Mouse (Mus musculus): ENCODE measurements around the gene Gusb.
"Not testable (repeated sequence)": the region's sequence is repeated elsewhere in the genome, so short reads cannot be mapped to it uniquely, and the experiment has no call there.

The Gusb gene

GRCm38 (mm10) chr5:129977768-129978167, 25.1 kb downstream of the Gusb start:
- in situ Hi-C loops (cut with MboI), result loop anchor here (25.0 kb wide), 1 partner anchor 885 kb away; no protein-coding TSS in a partner anchor

- in situ Hi-C loops (cut with MboI), result loop anchor here (25.0 kb wide), 1 partner anchor 887 kb away; no protein-coding TSS in a partner anchor
These were observed 28.0 kb downstream of the Gusb start for GRCm38 (mm10) chr5:129974866-129975311.

- in situ Hi-C loops (cut with MboI), result no loop called here
These were observed 28.5 kb downstream of the Gusb start for GRCm38 (mm10) chr5:129974354-129974753.

DNA sequence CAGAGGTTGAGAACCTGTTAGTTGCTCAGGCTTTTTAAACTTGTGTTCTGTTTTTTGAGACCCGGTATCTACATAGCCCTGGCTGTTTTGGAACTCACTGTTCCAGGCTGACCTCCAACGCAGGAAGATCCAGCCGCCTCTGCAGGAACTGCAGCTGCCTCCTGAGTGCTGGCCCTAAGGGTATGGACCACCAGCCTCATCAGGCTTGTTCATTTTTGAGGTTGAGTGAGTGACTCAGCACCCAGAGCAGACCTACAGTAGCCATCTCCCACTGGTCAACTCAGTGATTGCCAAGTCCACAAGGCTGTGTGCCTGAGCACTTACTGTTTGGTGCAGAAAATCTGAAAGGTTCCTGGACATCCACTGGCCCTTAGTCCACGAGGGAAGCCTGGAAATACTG, 31.4 kb downstream of the Gusb start:
- in situ Hi-C loops (cut with MboI), result no loop called here

- in situ Hi-C loops (cut with MboI), result no loop called here
These were observed 34.4 kb downstream of the Gusb start for GRCm38 (mm10) chr5:129968417-129968816.

DNA sequence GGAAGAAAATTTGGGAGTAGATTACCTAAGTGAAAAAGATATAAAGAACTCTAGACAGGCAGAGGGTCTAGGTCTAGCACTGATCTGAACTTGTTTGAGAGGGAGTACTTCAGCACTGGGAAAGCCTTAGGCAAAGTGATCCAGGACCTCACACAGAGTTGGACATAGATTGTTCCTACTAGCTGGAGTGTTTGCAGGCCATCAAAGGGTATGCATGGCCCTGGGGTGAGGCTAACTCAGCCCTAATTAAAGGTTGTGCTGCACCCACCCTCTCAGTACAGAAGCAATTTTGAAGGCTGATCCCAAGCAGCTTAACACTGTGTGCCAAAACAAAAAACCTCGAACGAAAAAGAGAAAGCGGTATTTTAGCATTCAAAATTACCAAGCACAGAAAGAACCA, 36.4 kb downstream of the Gusb start:
- in situ Hi-C loops (cut with MboI), result no loop called here

- in situ Hi-C loops (cut with MboI), result no loop called here
These were observed 39.6 kb downstream of the Gusb start for GRCm38 (mm10) chr5:129963224-129963623.

- in situ Hi-C loops (cut with MboI), result no loop called here
These were observed 47.1 kb downstream of the Gusb start for GRCm38 (mm10) chr5:129955792-129956191.

DNA sequence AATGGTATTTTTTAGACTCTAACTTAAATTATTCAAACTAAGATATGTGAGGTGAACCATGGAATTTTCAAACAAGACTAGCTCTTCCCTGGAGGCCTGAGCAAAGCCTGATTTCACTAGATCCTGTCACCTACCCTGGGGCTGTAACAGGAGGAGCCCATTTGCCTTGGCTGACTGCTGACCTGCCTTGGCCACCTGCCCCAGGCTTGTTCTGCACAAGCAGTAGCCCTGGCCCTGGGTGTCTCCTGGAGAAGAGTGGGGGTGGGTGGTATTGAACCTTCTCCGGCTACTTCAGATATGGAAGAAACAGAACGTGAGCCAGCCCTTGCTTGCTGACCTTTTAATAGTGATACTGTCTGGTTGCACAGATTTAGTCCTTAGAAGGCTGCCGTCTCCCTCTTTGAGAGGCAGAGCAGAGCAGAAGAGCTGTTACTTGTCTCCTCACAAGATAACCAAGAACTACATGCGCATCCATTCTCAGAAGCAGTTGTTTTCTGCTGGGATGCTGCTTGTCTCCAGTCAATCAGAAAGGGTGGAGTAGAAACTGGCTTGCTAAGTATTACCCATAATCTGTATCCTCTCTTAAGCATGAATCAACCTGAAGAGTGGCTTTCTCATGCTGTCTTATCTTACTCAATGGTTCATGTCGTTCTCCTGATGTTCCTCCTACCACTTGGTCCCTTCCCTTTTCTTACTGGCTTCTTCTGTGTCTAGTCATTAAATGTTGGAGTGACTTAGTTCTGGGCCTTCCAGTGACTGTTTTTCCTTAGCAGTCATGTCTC, 48.2 kb downstream of the Gusb start:
- in situ Hi-C loops (cut with MboI), result no loop called here

- in situ Hi-C loops (cut with MboI), result no loop called here
These were observed 50.7 kb downstream of the Gusb start for GRCm38 (mm10) chr5:129952143-129952542.

GRCm38 (mm10) chr5:129947528-129948033, 55.3 kb downstream of the Gusb start:
- in situ Hi-C loops (cut with MboI), result no loop called here

DNA sequence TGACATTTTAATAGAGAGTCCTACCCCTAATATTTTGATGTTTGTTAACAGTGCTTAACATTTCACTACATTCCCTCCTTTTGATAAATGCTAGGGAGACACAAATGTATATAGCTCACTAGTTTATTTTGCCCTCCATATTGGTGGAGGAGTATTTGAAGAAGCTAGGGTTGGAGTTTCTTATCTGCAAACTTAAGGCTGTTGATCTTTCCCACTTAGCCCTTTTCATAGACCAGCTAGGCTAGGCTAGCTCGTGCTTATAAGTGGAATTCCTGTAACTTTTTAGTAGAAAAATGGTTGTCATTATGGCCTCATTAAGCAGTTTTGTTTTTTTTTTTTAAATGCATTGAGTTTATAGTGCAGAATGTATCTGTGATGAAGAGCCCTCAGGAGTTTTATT, 59.4 kb downstream of the Gusb start:
- in situ Hi-C loops (cut with MboI), result no loop called here

DNA sequence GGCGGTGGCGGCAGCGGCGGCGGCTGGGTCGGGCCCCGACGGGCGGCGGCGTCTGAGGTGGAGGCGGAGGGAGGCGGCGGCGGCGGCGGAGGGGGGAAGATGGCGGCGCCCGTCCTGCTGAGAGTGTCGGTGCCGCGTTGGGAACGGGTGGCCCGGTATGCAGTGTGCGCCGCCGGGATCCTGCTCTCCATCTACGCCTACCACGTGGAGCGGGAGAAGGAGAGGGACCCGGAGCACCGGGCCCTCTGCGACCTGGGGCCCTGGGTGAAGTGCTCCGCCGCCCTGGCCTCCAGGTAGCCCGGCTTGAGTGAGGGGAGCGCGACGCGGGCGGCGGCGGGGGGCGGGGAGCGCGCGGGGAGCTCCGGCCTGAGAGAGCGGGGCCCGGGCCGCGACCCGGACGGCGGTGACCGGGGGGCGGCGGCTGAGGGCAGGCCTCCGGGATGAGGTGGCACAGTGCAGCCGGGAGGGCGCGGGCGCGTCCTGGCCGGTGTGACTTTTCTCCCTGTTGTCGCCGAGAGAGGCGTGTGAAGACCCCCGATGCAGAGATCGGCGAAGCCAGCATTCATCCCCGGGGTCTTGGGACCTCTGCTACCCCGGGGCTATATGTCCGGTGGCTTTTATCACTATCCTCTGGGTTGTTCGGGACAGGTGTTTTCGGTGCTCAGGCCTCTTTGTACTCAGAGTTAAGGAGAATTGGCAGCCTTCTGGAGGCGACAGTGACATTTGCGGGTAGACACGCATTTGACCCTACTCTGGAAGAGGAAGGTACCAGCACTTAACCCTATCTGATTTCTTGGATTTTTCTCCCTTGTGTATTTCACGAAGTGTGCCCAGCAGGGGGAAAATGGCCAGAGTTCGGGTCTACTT, 60.5 kb downstream of the Gusb start:
- in situ Hi-C loops (cut with MboI), result not testable (repeated sequence)

DNA sequence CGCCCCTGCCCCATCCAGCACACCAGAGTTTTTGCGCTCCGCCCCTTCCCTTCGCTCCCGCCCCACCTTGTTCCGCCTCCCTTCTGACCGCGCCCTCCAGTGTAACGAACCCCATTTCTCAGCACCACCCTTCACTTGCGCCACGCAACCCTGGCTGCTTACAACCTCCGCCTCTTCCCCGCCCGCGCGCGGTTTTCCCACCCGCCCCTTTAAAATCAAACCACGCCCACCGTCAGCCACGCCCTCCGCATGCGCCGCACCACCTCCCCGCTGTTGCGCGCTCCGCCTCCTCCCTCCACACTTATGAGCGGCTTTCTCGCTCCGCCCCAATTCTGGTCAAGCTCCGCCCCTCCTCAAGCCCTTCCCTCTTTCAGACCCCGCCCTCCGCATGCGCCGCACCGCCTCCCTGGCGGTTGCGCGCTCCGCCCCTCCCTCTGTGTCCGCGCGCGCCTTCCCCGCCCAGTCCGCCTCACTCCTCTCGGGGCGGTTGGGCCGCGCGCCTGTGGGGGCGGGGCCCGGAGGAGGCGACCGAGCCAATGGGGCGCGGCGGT, 61.3 kb downstream of the Gusb start, which contains the start of gene Vkorc1l1:
Vkorc1l1 (plus strand) TSS at position 476 of the 551 bp plus-strand sequence.
- in situ Hi-C loops (cut with MboI), result no loop called here

DNA sequence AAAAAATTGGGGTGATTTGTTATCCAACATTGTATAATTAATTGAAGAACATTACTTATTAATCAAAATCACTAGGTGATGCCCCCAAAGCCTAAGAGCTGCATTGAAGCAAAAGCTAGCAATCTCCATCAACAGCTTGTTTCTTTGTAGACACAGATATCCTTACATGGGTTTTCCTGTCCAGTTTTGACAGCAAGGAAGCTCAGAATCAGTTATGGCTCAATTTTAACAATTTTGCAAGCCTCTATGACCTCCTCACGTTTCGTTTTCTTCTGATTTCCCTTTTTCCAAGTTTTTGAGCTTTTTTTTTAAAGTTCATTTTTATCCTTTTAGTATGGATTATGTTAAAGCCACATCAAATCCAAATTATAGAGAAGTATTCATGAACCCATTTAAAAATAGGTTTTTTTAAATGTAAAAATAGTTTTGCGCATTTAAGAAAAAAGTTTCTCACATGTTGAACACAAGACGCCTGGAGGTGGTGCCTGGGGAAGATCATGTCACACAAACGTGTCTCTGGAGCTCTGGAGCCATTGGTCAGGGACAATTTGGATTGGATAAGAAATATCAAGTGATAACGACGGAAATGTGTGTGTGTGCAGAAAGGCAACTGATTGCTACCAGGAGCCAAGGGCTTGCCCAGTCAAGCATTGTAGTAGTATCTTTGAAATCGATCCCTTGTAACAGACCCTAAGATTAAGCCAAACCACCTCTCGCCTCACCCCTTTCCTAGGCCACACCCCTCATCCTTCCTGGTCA, 61.9 kb downstream of the Gusb start:
- in situ Hi-C loops (cut with MboI), result no loop called here

- in situ Hi-C loops (cut with MboI), result no loop called here
These were observed 62.6 kb downstream of the Gusb start for GRCm38 (mm10) chr5:129940281-129940680.

Data from mature B cell (primary cell).